Mouse (Mus musculus) heart, embryonic 11.5 days (tissue): Measurements from ENCODE around the gene Chrna5. TPM values are rescaled to one million over a fixed set of nuclear protein-coding genes. Genes with fewer than 3 reads are reported as not detected.
"Not testable (repeated sequence)": the region's sequence is repeated elsewhere in the genome, so short reads cannot be mapped to it uniquely, and the experiment has no call there.

ENCODE experiments used
- ATAC-seq: fragments of 200-750 bp; cut with Nextera tagmentation; replicated peaks from 2 replicates; pipeline ENCODE4 v1.8.0; 2017; ENCODE audit warnings: moderate library complexity; ENCODE audit not compliant: insufficient number of reproducible peaks, low FRiP score, low TSS enrichment
- H3K27ac ChIP-seq: fragments of 300-500 bp; sonication (generic); 2 replicates; pipeline ENCODE4 v1.5.1; 2014; ENCODE audit warnings: mild to moderate bottlenecking, low read depth, low read length
- H3K27me3 ChIP-seq: fragments of 300-500 bp; sonication (generic); 2 replicates; pipeline ENCODE4 v1.6.1; 2014; ENCODE audit warnings: mild to moderate bottlenecking, low read length, mixed read lengths; ENCODE audit not compliant: control insufficient read depth, insufficient read depth
- H3K36me3 ChIP-seq: fragments of 300-500 bp; sonication (generic); 2 replicates; pipeline ENCODE4 v1.6.1; 2014; ENCODE audit warnings: mild to moderate bottlenecking, low read length, moderate library complexity, mixed read lengths; ENCODE audit not compliant: control insufficient read depth, insufficient read depth
- H3K4me1 ChIP-seq: fragments of 300-500 bp; sonication (generic); 2 replicates; pipeline ENCODE4 v1.6.1; 2014; ENCODE audit warnings: low read length; ENCODE audit not compliant: control insufficient read depth, insufficient read depth
- H3K4me2 ChIP-seq: fragments of 300-500 bp; sonication (generic); 2 replicates; pipeline ENCODE4 v1.6.1; 2014; ENCODE audit warnings: mild to moderate bottlenecking, moderate library complexity
- H3K4me3 ChIP-seq: fragments of 300-500 bp; sonication (generic); 2 replicates; pipeline ENCODE4 v1.5.1; 2014; ENCODE audit warnings: low read depth, low read length
- H3K9ac ChIP-seq: fragments of 300-500 bp; sonication (generic); 2 replicates; pipeline ENCODE4 v1.6.1; 2014; ENCODE audit warnings: mild to moderate bottlenecking, low read depth, low read length, moderate library complexity
- H3K9me3 ChIP-seq: fragments of 300-500 bp; sonication (generic); replicated peaks from 2 replicates; pipeline ENCODE4 v1.6.1; 2016; ENCODE audit warnings: low read length; ENCODE audit not compliant: control insufficient read depth
- WGBS: fragments of 180-500 bp; shearing (Covaris S2); extraction: QIAGEN DNeasy Blood & Tissue Kit; methylation state at CpG from one replicate; pipeline ENCODE4 v1.1.7; 2014; ENCODE audit not compliant: insufficient replicate concordance; 5-methylcytosine and 5-hydroxymethylcytosine counted together
- polyA plus RNA-seq: library from polyadenylated mRNA; unstranded; fragments of >200 nt; fragmentation: Nextera tagmentation; extraction: Ambion mirVana; gene quantifications from 2 replicates; pipeline ENCODE4 v1.2.1, GENCODE M21; 2014

Chrna5 gene
- 0.17 TPM in 1 of 2 replicates, not detected in the other for polyA plus RNA-seq

DNA sequence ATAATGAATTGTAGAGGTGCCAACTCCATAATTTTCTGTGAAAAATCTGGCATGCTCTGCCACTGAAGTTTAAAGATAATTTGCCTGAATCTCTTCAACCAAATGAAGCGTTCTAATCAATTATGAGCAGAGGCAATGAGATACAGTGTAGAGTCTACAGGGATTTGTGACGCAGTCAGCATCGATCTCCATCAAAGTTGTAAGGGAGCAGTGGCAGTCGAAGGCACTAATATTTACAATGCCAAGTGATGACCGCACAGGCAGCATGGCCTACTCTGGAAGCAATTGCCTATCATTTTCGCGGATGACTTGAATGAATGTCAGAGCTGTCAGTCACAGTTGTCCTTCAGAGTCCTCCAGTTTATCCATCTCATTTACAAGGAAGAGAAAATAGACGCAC is at the start of gene Chrna5:
TSS of gene Chrna5 (plus strand) at position 207 of the 400 bp plus-strand sequence.
- no peaks in the 10 kb centered on the region for H3K4me1 ChIP-seq
- H3K9ac ChIP-seq: peak within 1 kb of the TSS; percentile 7; the same call in 1 of the 2 replicates
- no peak for ATAC-seq
- H3K4me2 ChIP-seq: peak within 1 kb of the TSS; percentile 97
- no peak within 1 kb of the TSS for H3K27ac ChIP-seq
- no peaks in the 10 kb centered on the region for H3K9me3 ChIP-seq
- peaks cover 38% of the 10 kb centered on the region for H3K27me3 ChIP-seq
- no peaks in the 10 kb centered on the region for H3K36me3 ChIP-seq
- WGBS: 64% methylated on average over 8 of the region's 8 CpGs
- peak within 1 kb of the TSS; percentile 61 for H3K4me3 ChIP-seq

DNA sequence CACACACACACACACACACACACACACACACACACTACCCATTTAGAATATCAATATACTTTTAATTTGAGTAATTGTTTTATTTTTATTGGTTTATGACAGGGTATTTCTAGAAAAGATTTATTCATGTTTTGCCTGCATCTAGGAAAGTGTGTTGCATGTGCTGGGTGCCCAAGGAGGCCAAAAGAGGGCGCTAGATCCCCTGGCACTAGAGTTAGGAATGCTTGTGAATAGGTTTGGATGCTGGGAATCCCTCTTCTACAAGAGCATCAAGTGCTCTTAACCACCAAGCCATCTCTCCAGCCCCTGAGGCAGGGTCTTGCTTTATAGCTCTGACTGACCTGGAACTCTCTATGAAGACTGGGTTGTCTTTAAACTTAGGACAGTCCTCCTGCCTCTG is 48.9 kb upstream of the Chrna5 start:
- Histone ChIP-seq H3K4me1 (no peaks in the 10 kb centered on the region), H3K4me3 (no peak overlapping the region), H3K4me2 (no peak overlapping the region), H3K9me3 (no peaks in the 10 kb centered on the region), H3K27me3 (no peaks in the 10 kb centered on the region), H3K36me3 (no peaks in the 10 kb centered on the region), H3K9ac (no peak overlapping the region), H3K27ac (no peak overlapping the region)
- no peak for ATAC-seq
- WGBS: 11% methylated on average over 1 of the region's 1 CpGs

- H3K4me1 ChIP-seq: no peaks in the 10 kb centered on the region
- H3K9ac ChIP-seq: no peak overlapping the region
- no peak overlapping the region for H3K4me2 ChIP-seq
- no peak for ATAC-seq
- no peaks in the 10 kb centered on the region for H3K36me3 ChIP-seq
- H3K27ac ChIP-seq: no peak overlapping the region
- WGBS: 61% methylated on average over 2 of the region's 2 CpGs
- H3K9me3 ChIP-seq: no peaks in the 10 kb centered on the region
- H3K4me3 ChIP-seq: no peak overlapping the region
- H3K27me3 ChIP-seq: no peaks in the 10 kb centered on the region
Observed at GRCm38 (mm10) chr9:54932379-54932778, 48.3 kb upstream of the Chrna5 start.

DNA sequence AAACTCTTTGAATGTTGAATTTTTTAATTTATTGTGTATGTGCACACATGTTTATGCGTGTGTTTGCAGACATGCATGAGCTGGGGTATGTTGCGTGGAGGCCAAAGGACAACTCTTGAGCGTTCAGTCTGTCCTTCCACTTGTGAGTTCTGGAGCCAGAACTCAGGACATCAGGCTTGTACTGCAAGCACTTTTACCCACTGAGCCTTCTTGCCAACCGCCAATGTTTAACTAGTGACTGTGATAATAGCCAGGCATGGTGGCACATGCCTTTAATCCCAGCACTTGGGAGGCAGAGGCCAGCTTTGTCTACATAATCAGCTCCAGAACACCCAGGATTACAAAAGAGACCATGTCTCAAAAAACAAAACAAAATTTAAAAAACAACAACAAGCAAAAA is 38.6 kb upstream of the Chrna5 start:
- Histone ChIP-seq H3K36me3 (no peaks in the 10 kb centered on the region), H3K4me1 (no peaks in the 10 kb centered on the region), H3K27me3 (no peaks in the 10 kb centered on the region), H3K4me3 (no peak overlapping the region), H3K27ac (no peak overlapping the region), H3K9ac (no peak overlapping the region), H3K4me2 (no peak overlapping the region), H3K9me3 (no peaks in the 10 kb centered on the region)
- WGBS: 87% methylated on average over 4 of the region's 4 CpGs
- ATAC-seq: no peak

GRCm38 (mm10) chr9:54944467-54944866 is 36.2 kb upstream of the Chrna5 start:
- 59% methylated on average over 2 of the region's 2 CpGs for WGBS
- H3K4me2 ChIP-seq: no peak overlapping the region

GRCm38 (mm10) chr9:54946256-54946655 is 34.4 kb upstream of the Chrna5 start:
- H3K27ac ChIP-seq: no peak overlapping the region
- ATAC-seq: no peak
- H3K36me3 ChIP-seq: no peaks in the 10 kb centered on the region
- H3K4me3 ChIP-seq: no peak overlapping the region
- no peak overlapping the region for H3K4me2 ChIP-seq
- no peaks in the 10 kb centered on the region for H3K4me1 ChIP-seq
- H3K27me3 ChIP-seq: no peaks in the 10 kb centered on the region
- H3K9ac ChIP-seq: no peak overlapping the region
- 68% methylated on average over 16 of the region's 16 CpGs for WGBS
- no peaks in the 10 kb centered on the region for H3K9me3 ChIP-seq

More at GRCm38 (mm10) chr9:54944467-54944866, 36.2 kb upstream of the Chrna5 start:
- Histone ChIP-seq H3K9me3 (no peaks in the 10 kb centered on the region), H3K9ac (no peak overlapping the region), H3K4me1 (no peaks in the 10 kb centered on the region), H3K4me3 (no peak overlapping the region), H3K36me3 (no peaks in the 10 kb centered on the region), H3K27ac (no peak overlapping the region), H3K27me3 (no peaks in the 10 kb centered on the region)
- ATAC-seq: no peak

GRCm38 (mm10) chr9:54949465-54949864 is 31.2 kb upstream of the Chrna5 start:
- Histone ChIP-seq H3K9ac (no peak overlapping the region), H3K36me3 (0 out of 2 replicates have a peak, but pooled peaks cover 3% of the 10 kb centered on the region), H3K27ac (no peak overlapping the region), H3K4me2 (no peak overlapping the region), H3K27me3 (no peaks in the 10 kb centered on the region), H3K4me3 (no peak overlapping the region), H3K4me1 (peaks cover 6% of the 10 kb centered on the region; the same call in 1 of the 2 replicates), H3K9me3 (no peaks in the 10 kb centered on the region)
- no peak for ATAC-seq

DNA sequence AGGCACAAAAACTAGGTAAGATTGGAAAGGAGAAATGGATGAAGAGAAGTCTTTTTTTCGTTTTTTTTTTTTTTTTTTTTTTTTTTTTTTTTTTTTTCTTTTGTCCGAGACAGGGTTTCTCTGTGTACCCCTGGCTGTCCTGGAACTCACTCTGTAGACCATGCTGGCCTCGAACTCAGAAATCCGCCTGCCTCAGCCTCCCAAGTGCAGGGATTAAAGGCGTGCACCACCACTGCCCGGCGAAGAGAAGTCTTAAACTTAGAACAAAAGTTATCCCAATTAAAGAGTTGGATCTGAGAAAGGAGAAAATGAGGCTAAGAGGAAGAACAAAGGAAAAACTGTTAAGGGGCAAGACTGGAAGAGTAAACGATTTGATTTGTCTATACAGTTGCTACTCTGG is 30.5 kb upstream of the Chrna5 start:
- H3K27ac ChIP-seq, H3K36me3 ChIP-seq, H3K4me1 ChIP-seq, ATAC-seq, H3K27me3 ChIP-seq, H3K9me3 ChIP-seq: not testable (repeated sequence)
- Histone ChIP-seq H3K4me3 (peak overlapping the region; percentile 92), H3K4me2 (peak overlapping the region; percentile 82), H3K9ac (peak overlapping the region; percentile 87)
- WGBS: 51% methylated on average over 8 of the region's 8 CpGs

DNA sequence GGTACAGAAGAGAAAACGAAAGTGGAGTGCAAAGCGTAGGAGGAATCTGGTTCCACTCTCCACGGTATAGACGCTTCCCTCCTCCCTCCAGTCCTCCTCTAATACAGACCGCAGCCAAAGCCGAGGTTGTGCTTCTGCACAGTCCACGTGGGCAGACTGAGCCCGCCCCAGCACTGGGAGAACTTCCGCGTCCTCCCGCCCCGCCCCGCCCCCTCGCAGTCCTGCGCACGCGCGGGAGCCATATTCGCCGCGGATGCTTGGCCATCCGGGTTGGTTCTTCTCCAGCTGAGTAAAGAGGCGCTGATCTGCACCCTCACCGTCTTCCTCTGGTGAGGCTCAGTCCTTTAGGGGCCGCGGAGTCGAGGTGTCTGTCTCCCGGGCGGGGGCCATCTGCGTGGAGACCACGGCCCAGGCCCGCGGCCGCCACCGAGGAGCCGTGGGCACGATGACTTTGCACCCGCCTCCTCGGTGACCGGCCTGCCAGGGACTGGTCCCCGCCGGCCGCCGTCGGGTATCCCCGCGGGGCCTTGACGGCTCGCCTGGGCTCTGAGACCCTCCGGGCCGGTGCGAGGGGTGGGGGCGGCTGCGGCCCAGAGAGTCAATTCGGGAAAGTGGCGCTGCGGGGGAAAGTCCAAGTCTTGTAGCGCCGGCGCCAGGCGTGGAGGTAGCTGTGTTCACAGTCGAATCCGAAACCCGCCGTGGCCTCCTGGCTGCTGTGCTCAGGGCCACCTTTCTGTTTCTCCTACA is 29.9 kb upstream of the Chrna5 start, which contains the start of the genes Psma4 and AY074887:
TSS of gene Psma4 (plus strand) at position 216 of the 747 bp plus-strand sequence.
TSS of gene AY074887 (minus strand) at position 424 of the 747 bp plus-strand sequence.
- H3K4me1 ChIP-seq: peaks cover 6% of the 10 kb centered on the region; the same call in 1 of the 2 replicates
- H3K36me3 ChIP-seq: peaks cover 13% of the 10 kb centered on the region
- H3K4me3 ChIP-seq: peak within 1 kb of the TSS; percentile 92
- H3K9me3 ChIP-seq: no peaks in the 10 kb centered on the region
- peak within 1 kb of the TSS; percentile 87 for H3K9ac ChIP-seq
- WGBS: under 1% methylated on average over 65 of the region's 65 CpGs
- no peaks in the 10 kb centered on the region for H3K27me3 ChIP-seq
- peak within 1 kb of the TSS; percentile 82 for H3K4me2 ChIP-seq
- H3K27ac ChIP-seq: peak within 1 kb of the TSS; percentile 89
- peak; percentile 98 for ATAC-seq
